In the genomic region with DNA sequence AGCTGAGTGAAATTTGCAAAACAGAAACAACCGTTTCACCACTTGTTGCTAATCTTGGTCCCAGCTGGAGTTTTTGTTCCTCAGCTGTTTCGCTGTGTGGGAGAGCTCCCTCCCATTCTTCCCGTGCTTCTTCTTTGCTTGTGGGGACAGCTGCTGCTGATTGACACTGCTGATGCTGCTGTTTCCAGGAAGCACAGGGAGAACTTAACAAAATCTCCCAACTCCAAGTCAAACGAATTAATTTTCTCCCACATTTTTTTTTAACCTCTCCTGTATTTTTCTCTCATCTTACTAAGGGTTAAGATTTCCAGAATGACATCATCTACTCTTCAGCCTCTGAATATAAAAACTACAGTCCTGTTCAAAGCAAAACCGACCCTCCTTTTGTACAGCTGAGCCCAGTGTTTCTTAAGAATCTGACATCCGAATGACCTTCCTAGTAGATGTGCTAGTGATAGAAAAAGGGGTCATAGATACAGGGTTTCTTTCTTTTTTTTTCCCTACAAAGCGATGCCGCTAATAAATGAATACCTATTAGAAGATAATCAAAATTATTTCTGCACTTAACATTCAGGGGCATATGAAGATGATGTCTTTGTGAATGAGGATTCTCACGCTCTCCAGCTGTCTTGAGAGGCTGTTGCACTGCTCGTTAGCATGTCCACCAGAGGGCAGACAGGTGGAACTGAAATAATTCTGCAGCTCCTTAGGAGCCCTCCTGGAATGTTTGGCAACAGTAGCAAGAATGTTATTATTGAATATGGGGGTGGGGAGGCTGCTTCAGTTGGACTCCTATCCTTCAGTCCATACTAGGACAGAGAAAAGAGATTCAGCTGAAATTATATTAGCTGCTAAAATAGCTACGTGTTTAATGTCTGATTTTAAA, we compare ENCODE assay signal across 9 mouse cellular contexts.
A peak's percentile ranks its signal among the peaks of the same experiment; 100 is the strongest.
DNase-seq lines count a peak whose midpoint lies in the region; ATAC-seq lines count a peak whose summit lies in the region.
"Had no signal": no experiment of that assay in that cellular context is flagged by ENCODE, and none has a peak within 500 bp of the region (broad histone marks: within the 10 kb centered on the region; RNA-seq: fewer than 3 reads in every experiment).

No protein-coding gene starts in this region.

- H3K27me3 ChIP-seq in embryonic facial prominence, embryonic 11.5 days (ENCODE audit: control insufficient read depth, insufficient read depth, low read length) = no peaks in the 10 kb centered on the region
- H3K27me3 ChIP-seq: liver, embryonic 15.5 days had no signal

- H3K27ac ChIP-seq in embryonic facial prominence, embryonic 11.5 days (replicated peaks; ENCODE audit: low read depth, low read length) = no peak overlapping the region
- H3K27ac ChIP-seq: liver, embryonic 15.5 days had no signal

- H3K4me2 ChIP-seq in embryonic facial prominence, embryonic 11.5 days (ENCODE audit: low read depth, low read length) = no peak overlapping the region
- H3K4me2 ChIP-seq: liver, embryonic 15.5 days had no signal

- 22% methylated on average over 11 of the region's 11 CpGs for WGBS in embryonic facial prominence, embryonic 11.5 days

- H3K36me3 ChIP-seq in embryonic facial prominence, embryonic 11.5 days (replicated peaks; ENCODE audit: control insufficient read depth, insufficient read depth, low read depth, low read length) = no peaks in the 10 kb centered on the region
- H3K36me3 ChIP-seq: liver, embryonic 15.5 days had no signal

- peak; percentile 7 for DNase-seq in ovary, adult 18-20 months (ENCODE audit: low spot score)
- no peak for DNase-seq in ovary, postnatal 10 days (ENCODE audit: low spot score)
- peak; percentile 56 for DNase-seq in embryonic facial prominence, embryonic 11.5 days (ENCODE audit: low spot score)
- peak; percentile 46 to 59 for DNase-seq in heart, postnatal 14 days
- DNase-seq in kidney, postnatal 4 days = peak; percentile 60 to 71
- peak; percentile 48 for DNase-seq in lung, postnatal 25 days (ENCODE audit: low spot score)
- DNase-seq in skeletal muscle tissue, adult 2 months (ENCODE audit: low read depth, low spot score) = peak; percentile 11
- no peak for DNase-seq in spleen, postnatal 10 days (ENCODE audit: low spot score in 2 of 2)

- no peak overlapping the region for H3K9ac ChIP-seq in embryonic facial prominence, embryonic 11.5 days (replicated peaks; ENCODE audit: low read length)
- H3K9ac ChIP-seq: liver, embryonic 15.5 days had no signal

- no peaks in the 10 kb centered on the region for H3K4me1 ChIP-seq in embryonic facial prominence, embryonic 11.5 days (ENCODE audit: control insufficient read depth, insufficient read depth, low read length)
- H3K4me1 ChIP-seq: liver, embryonic 15.5 days had no signal

- no peaks in the 10 kb centered on the region for H3K9me3 ChIP-seq in embryonic facial prominence, embryonic 11.5 days (replicated peaks; ENCODE audit: control insufficient read depth, low read length)
- H3K9me3 ChIP-seq: liver, embryonic 15.5 days had no signal

- no peak overlapping the region for H3K4me3 ChIP-seq in embryonic facial prominence, embryonic 11.5 days (ENCODE audit: low read depth, low read length)
- H3K4me3 ChIP-seq: liver, embryonic 15.5 days had no signal

- no peak; the same call in 1 of the 2 replicates for ATAC-seq in embryonic facial prominence, embryonic 11.5 days (replicated peaks; ENCODE audit: insufficient number of reproducible peaks, low FRiP score, low TSS enrichment, low read depth)

- intact Hi-C loops in heart, postnatal 14 days (cut with DNase I) = loop anchor here (2.0 kb wide), 1 partner anchor 827 kb away; no protein-coding TSS in a partner anchor

Comparison
In these comparisons a context has a peak if more than half of its experiments do, and no peak if none do; other contexts are left out.
1. DNase-seq: peak in ovary, adult 18-20 months (single experiment), embryonic facial prominence, embryonic 11.5 days (single experiment), heart, postnatal 14 days (2 of 2), kidney, postnatal 4 days (2 of 2), lung, postnatal 25 days (single experiment) and skeletal muscle tissue, adult 2 months (single experiment); none in ovary, postnatal 10 days (single experiment) and spleen, postnatal 10 days (0 of 2).